Mouse (Mus musculus) bone marrow macrophage, adult 2 months (primary cell): ENCODE data around the gene Snapc3.

ENCODE experiments used
- CTCF ChIP-seq: IDR thresholded peaks from 2 replicates; pipeline ENCODE4 v1.5.1; 2012; ENCODE audit warnings: low read depth, mild to moderate bottlenecking, low read length, moderate library complexity
- POLR2A ChIP-seq: IDR thresholded peaks from 2 replicates; pipeline ENCODE4 v1.6.1; 2012; ENCODE audit warnings: mild to moderate bottlenecking, low read depth, low read length, borderline replicate concordance

- TF ChIP-seq CTCF (no peak), POLR2A (no peak)
Measured at GRCm38 (mm10) chr4:83380266-83380665, 37.3 kb upstream of the Snapc3 start.
